Mouse (Mus musculus) testis, adult 2 months (tissue): ENCODE measurements around the gene Zbtb45. TPM values are rescaled to one million over a fixed set of nuclear protein-coding genes. Genes with fewer than 3 reads are reported as not detected.
A peak's percentile ranks its signal among the peaks of the same experiment; 100 is the strongest.

ENCODE experiments used
- H3K27ac ChIP-seq: fragments of 200-500 bp; 2 replicates; pipeline ENCODE4 v1.5.1; 2012; ENCODE audit warnings: low read depth, low read length; ENCODE audit not compliant: control insufficient read depth, insufficient read depth
- H3K27me3 ChIP-seq: fragments of 200-500 bp; 2 replicates; pipeline ENCODE4 v1.6.1; 2012; ENCODE audit warnings: mild to moderate bottlenecking, low read length, moderate library complexity; ENCODE audit not compliant: control insufficient read depth, insufficient read depth
- H3K36me3 ChIP-seq: fragments of 200-500 bp; 2 replicates; pipeline ENCODE4 v1.6.1; 2012; ENCODE audit warnings: mild to moderate bottlenecking, low read length; ENCODE audit not compliant: control insufficient read depth, insufficient read depth
- H3K4me1 ChIP-seq: fragments of 200-500 bp; 2 replicates; pipeline ENCODE4 v1.6.1; 2012; ENCODE audit warnings: low read length; ENCODE audit not compliant: control insufficient read depth, insufficient read depth
- H3K4me3 ChIP-seq: fragments of 200-500 bp; 2 replicates; pipeline ENCODE4 v1.5.1; 2012; ENCODE audit warnings: low read depth, mild to moderate bottlenecking, low read length, moderate library complexity, mixed read lengths; ENCODE audit not compliant: control insufficient read depth
- CTCF ChIP-seq: fragments of 200-500 bp; IDR thresholded peaks from 2 replicates; pipeline ENCODE4 v1.5.1; 2012; ENCODE audit warnings: low read depth, mild to moderate bottlenecking, inconsistent platforms, low read length, moderate library complexity; ENCODE audit not compliant: control insufficient read depth, insufficient read depth, insufficient replicate concordance
- POLR2A ChIP-seq: fragments of 200-500 bp; IDR thresholded peaks from 2 replicates; pipeline ENCODE4 v1.6.1; 2012; ENCODE audit warnings: low read depth, mild to moderate bottlenecking, inconsistent platforms, low read length, moderate library complexity; ENCODE audit not compliant: control insufficient read depth
- polyA plus RNA-seq: library from polyadenylated mRNA; depleted of rRNA; stranded (reverse); fragments of >200 nt; gene quantifications from 2 replicates; pipeline ENCODE4 v1.2.3, GENCODE M21; 2012; rRNA removed

The Zbtb45 gene
- 4.3 and 5.6 TPM in 2 replicates for polyA plus RNA-seq

- H3K4me1 ChIP-seq: peaks cover 11% of the 10 kb centered on the region
- peak within 1 kb of the TSS; percentile 93 for H3K4me3 ChIP-seq
- no peaks in the 10 kb centered on the region for H3K36me3 ChIP-seq
- H3K27me3 ChIP-seq: no peaks in the 10 kb centered on the region
- peak within 1 kb of the TSS; percentile 76 for H3K27ac ChIP-seq
- TF ChIP-seq POLR2A: no peak
- TF ChIP-seq CTCF: no peak
Measured at GRCm38 (mm10) chr7:13010005-13010908, at the start of gene Zbtb45. TSS of gene Zbtb45 (minus strand) at chr7:13010034.

- peaks cover 3% of the 10 kb centered on the region for H3K4me1 ChIP-seq
- H3K27me3 ChIP-seq: no peaks in the 10 kb centered on the region
- no peaks in the 10 kb centered on the region for H3K36me3 ChIP-seq
- H3K4me3 ChIP-seq: no peak overlapping the region
- no peak for TF ChIP-seq POLR2A
- TF ChIP-seq CTCF: no peak
- H3K27ac ChIP-seq: no peak overlapping the region
Measured at GRCm38 (mm10) chr7:13059536-13059935, 49.7 kb upstream of the Zbtb45 start.

GRCm38 (mm10) chr7:13056913-13057700 lies 47.3 kb upstream of the Zbtb45 start:
- Histone ChIP-seq H3K27ac (no peak overlapping the region), H3K4me1 (peaks cover 10% of the 10 kb centered on the region), H3K4me3 (no peak overlapping the region), H3K36me3 (no peaks in the 10 kb centered on the region), H3K27me3 (no peaks in the 10 kb centered on the region)
- TF ChIP-seq CTCF (no peak), POLR2A (no peak)

- Histone ChIP-seq H3K4me3 (peak within 1 kb of the TSS; percentile 94), H3K27ac (peak within 1 kb of the TSS; percentile 98), H3K36me3 (no peaks in the 10 kb centered on the region), H3K4me1 (peaks cover 10% of the 10 kb centered on the region), H3K27me3 (no peaks in the 10 kb centered on the region)
- no peak for TF ChIP-seq CTCF
- TF ChIP-seq POLR2A: peak; percentile 66
Measured at GRCm38 (mm10) chr7:13054287-13055010, 44.6 kb upstream of the Zbtb45 start, which contains the start of gene Mzf1. TSS of gene Mzf1 (minus strand) at chr7:13054764.

GRCm38 (mm10) chr7:13053961-13054286 lies 44.1 kb upstream of the Zbtb45 start:
- Histone ChIP-seq H3K27me3 (no peaks in the 10 kb centered on the region), H3K27ac (peak overlapping the region; percentile 98), H3K36me3 (no peaks in the 10 kb centered on the region), H3K4me3 (peak overlapping the region; percentile 94), H3K4me1 (peaks cover 10% of the 10 kb centered on the region)
- TF ChIP-seq POLR2A (no peak), CTCF (no peak)

GRCm38 (mm10) chr7:13053501-13053900 lies 43.7 kb upstream of the Zbtb45 start:
- no peaks in the 10 kb centered on the region for H3K36me3 ChIP-seq
- H3K27me3 ChIP-seq: no peaks in the 10 kb centered on the region
- TF ChIP-seq CTCF (no peak), POLR2A (no peak)
- H3K27ac ChIP-seq: no peak overlapping the region
- peaks cover 10% of the 10 kb centered on the region for H3K4me1 ChIP-seq
- H3K4me3 ChIP-seq: no peak overlapping the region; the same call in 1 of the 2 replicates
